Comparison of ENCODE assay signal across 18 mouse cellular contexts in the genomic region with DNA sequence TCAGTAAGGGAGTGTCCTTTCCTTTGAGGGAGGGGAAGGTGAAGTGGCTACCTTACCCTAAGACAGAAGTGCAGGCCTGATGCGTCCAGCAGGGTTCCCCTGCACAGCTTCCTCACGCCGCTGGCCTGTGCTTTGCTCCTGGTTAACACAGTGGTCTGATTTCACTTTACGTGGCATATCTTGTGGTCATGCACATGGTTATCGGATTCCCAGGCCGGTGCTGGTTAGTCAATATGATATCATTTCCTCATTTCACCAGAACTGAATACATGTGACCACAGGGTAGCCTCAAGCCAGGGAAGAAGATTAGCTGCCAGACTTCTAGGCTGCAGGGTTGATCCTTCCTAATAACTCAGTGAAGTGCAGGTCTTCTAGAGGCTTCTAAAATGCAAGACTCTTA.
DNase-seq lines count a peak whose midpoint lies in the region; ATAC-seq and TF ChIP-seq lines count a peak whose summit lies in the region.
"Had no signal": no experiment of that assay in that cellular context is flagged by ENCODE, and none has a peak within 500 bp of the region (broad histone marks: within the 10 kb centered on the region; RNA-seq: fewer than 3 reads in every experiment).

No protein-coding gene starts in this region.

- no peaks in the 10 kb centered on the region for H3K27me3 ChIP-seq in myocyte (ENCODE audit: control insufficient read depth, insufficient read depth, insufficient read length)
- H3K27me3 ChIP-seq: heart, embryonic 13.5 days; hindbrain, embryonic 12.5 days; limb, embryonic 15.5 days had no signal

- no peak for TF ChIP-seq CTCF in lung, adult 2 months (IDR thresholded peaks at IDR 0.05; ENCODE audit: insufficient read depth, low read length)

- ATAC-seq in granulocyte monocyte progenitor cell, adult 5-6 weeks (replicated peaks; ENCODE audit: poor library complexity, severe bottlenecking): peak; percentile 98
- ATAC-seq: forebrain, embryonic 16.5 days; intestine, embryonic 16.5 days had no signal

- H3K79me2 ChIP-seq in myocyte (ENCODE audit: control insufficient read depth, insufficient read depth): no peaks in the 10 kb centered on the region

- H3K4me1 ChIP-seq in lung, adult 2 months (ENCODE audit: control insufficient read depth, insufficient read depth, low read length): no peaks in the 10 kb centered on the region
- H3K4me1 ChIP-seq: limb, embryonic 15.5 days had no signal

- peak; percentile 48 for DNase-seq in lung, postnatal 36 days
- no peak for DNase-seq in lung, adult 2 months
- DNase-seq in MEL-GATA-1-ER (ENCODE audit: extremely low read depth, low read depth): peak; percentile 10
- no peak for DNase-seq in ovary, postnatal 36 days (ENCODE audit: low spot score)
- no peak for DNase-seq in c-Kit-positive CD71-positive TER-119-positive erythroid progenitor cells, embryonic 14.5 days (ENCODE audit: low spot score)
- no peak for DNase-seq in ovary, postnatal 14 days (ENCODE audit: low spot score)
- DNase-seq: adrenal gland, postnatal 36 days; cerebellum, adult 11-12 months; gastrocnemius, postnatal 25 days; kidney, postnatal 14 days; thymus, postnatal 25 days had no signal

- no peaks in the 10 kb centered on the region for H3K36me3 ChIP-seq in myocyte (ENCODE audit: control insufficient read depth, insufficient read depth)
- H3K36me3 ChIP-seq: heart, embryonic 13.5 days; hindbrain, embryonic 12.5 days; limb, embryonic 15.5 days had no signal

- 87% methylated on average over 6 of the region's 6 CpGs for WGBS in lung, adult 2 months

- peak overlapping the region; percentile 24 for H3K4me2 ChIP-seq in myocyte (ENCODE audit: low read depth)
- H3K4me2 ChIP-seq: heart, embryonic 13.5 days; hindbrain, embryonic 12.5 days; limb, embryonic 15.5 days had no signal

- no peak overlapping the region for H3K4me3 ChIP-seq in lung, adult 2 months (replicated peaks; ENCODE audit: extremely low read depth, low read depth, low read length)
- no peak overlapping the region for H3K4me3 ChIP-seq in myocyte
- H3K4me3 ChIP-seq: heart, embryonic 13.5 days; hindbrain, embryonic 12.5 days; limb, embryonic 15.5 days had no signal

- no peak for TF ChIP-seq POLR2A in lung, adult 2 months (IDR thresholded peaks at IDR 0.05; ENCODE audit: borderline replicate concordance, extremely low read depth, low read depth, low read length)
- TF ChIP-seq POLR2A in myocyte (IDR thresholded peaks at IDR 0.05; ENCODE audit: insufficient read length, low read depth): no peak

- no peak overlapping the region for H3ac ChIP-seq in myocyte (ENCODE audit: control insufficient read depth, insufficient read length)

TF ChIP-seq in myocyte, 11 proteins besides CTCF, POLR2A, EP300 and RAD21:
- TF ChIP-seq CEBPB (IDR thresholded peaks at IDR 0.05; ENCODE audit: insufficient read depth, poor library complexity, severe bottlenecking): peak; percentile 29; the same call in 1 of the 2 replicates
- TF ChIP-seq E2F4 (IDR thresholded peaks at IDR 0.05; ENCODE audit: insufficient read depth): no peak
- TF ChIP-seq SRF (IDR thresholded peaks at IDR 0.05; ENCODE audit: control insufficient read depth, insufficient read length, low read depth): no peak
- TF ChIP-seq MYOG (IDR thresholded peaks at IDR 0.05; ENCODE audit: control insufficient read depth in 1 of 3, insufficient read depth in 1 of 3, insufficient read length in 2 of 3, low read depth in 2 of 3): no peak
- peak; percentile 50 for TF ChIP-seq USF1 (IDR thresholded peaks at IDR 0.05; ENCODE audit: low read depth)
- no peak for TF ChIP-seq TCF3 (IDR thresholded peaks at IDR 0.05; ENCODE audit: insufficient read length, low read depth)
- no peak for TF ChIP-seq REST (IDR thresholded peaks at IDR 0.05; ENCODE audit: insufficient read depth, insufficient read length)
- TF ChIP-seq TCF12 (IDR thresholded peaks at IDR 0.05; ENCODE audit: insufficient read depth, poor library complexity, severe bottlenecking): no peak
- TF ChIP-seq MAX (IDR thresholded peaks at IDR 0.05; ENCODE audit: low read depth): no peak
- TF ChIP-seq POLR2AphosphoS2 (IDR thresholded peaks at IDR 0.05; ENCODE audit: insufficient read length, low read depth): no peak
- no peak for TF ChIP-seq MYOD1 (IDR thresholded peaks at IDR 0.05; ENCODE audit: control insufficient read depth in 1 of 3, insufficient read length in 2 of 3, low read depth in 2 of 3)

Comparison
In these comparisons a context has a peak if more than half of its experiments do, and no peak if none do; other contexts are left out.
1. DNase-seq: peak in lung, postnatal 36 days (single experiment) and MEL-GATA-1-ER (single experiment); none in lung, adult 2 months (single experiment), ovary, postnatal 36 days (single experiment), c-Kit-positive CD71-positive TER-119-positive erythroid progenitor cells, embryonic 14.5 days (single experiment) and ovary, postnatal 14 days (single experiment).